Mouse (Mus musculus): ENCODE data around the gene Pygo2.

Pygo2 gene

DNA sequence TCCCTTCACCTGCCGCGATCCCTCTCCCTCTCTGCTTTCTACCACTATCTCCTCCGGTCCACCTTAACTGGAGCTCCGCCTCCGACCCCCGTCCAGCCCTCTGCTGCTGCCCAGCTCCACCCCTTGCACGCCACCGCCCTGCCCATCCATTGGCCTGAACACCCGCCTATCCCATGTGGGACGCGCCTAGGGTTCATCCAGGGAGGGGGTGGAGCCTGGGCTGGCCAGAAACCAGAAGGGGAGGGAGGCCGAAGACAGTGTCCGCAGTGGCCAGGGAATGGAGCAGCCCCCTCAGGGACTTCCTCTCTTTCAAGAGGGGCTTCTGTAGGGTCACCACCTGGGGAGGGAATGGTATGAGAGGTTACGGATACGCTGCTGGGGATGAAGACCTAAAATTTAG, 36.4 kb upstream of the Pygo2 start:
- peak; percentile 98 for DNase-seq (ENCODE audit: low spot score)

DNA sequence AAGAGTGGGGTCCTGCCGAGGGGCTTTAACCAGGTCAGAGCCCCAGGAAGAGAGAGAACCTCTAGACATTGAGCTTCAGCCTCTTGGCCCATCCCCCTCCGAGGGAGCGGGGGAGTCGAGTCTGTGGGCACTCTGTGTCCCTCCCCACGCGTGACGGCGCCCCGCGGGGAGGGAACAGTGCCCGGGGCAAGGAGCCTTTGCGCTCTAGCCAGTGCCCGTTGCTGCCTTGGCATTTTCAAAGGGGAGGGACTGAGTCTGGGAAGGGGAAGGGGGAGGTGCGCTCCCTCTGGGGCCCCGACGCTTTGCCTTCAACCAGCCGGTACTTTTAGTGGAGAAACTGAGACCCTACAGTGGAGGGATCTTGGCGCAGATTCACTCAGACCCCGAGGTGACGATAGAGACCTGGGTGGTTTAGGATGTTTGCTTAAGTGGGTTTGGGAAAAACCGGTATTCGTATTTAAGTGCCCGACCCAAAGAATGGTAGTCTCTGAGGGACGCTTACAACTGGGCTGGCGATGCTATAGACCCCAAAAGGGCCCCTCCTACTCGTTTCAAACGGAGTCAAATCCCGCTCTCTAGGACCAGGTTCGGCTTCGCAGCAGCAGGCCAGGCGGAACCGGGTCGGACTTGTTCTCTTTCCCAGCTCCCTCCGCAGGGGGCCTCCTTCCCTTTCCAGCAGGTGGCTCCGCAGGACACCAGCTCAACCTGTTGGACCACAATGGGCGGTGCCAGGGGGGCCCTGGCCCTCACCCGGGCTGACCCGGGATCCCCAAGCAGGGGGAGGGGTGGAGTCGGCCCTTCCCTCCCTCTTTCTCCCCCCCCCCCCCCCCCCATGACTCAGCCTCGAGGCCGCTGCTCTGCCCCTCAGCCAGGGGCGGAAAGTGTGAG, 35.8 kb upstream of the Pygo2 start, which contains the start of gene Zbtb7b:
Gene Zbtb7b (minus strand): TSS at position 771 of the 888 bp plus-strand sequence.
- DNase-seq (ENCODE audit: low spot score), result peak; percentile 86

DNA sequence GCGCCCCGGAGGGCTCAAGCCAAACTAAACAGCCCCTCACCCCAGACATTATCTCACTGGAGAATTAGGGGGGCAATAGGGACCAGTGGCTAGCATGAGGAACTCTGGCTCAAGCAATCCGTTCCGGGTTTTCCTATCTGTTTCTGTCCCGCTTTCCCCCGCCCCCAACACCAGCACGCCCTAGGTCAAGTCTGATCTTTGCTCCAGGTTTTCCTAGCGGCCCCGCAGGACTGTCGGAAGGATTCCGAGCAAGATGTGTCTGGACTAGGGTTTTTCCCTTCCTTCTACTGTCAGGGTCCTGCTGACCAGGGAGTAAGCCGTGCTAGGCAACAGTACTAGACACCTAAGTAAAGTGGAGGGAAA, 35.1 kb upstream of the Pygo2 start:
- peak; percentile 87 for DNase-seq (ENCODE audit: low spot score)

DNA sequence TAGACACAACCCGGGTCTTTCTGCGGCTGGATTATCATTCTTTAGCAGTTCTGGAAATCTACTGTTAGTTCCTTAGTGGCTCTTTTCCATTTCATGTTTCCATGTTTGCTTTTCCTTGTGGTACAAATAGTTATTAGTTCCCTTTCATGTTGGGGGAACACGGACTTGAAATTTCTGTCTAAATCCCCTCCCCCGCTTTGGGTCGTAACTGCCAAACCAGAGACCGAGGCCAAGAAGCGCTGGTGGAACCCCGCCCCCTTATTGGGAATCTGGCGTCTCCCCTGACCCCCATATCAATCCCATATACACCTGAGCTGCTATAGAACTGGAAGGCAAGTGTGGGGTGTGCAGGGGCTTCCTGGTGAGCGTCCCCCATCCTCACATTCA, 34.6 kb upstream of the Pygo2 start:
- no peak for DNase-seq (ENCODE audit: low spot score)

DNA sequence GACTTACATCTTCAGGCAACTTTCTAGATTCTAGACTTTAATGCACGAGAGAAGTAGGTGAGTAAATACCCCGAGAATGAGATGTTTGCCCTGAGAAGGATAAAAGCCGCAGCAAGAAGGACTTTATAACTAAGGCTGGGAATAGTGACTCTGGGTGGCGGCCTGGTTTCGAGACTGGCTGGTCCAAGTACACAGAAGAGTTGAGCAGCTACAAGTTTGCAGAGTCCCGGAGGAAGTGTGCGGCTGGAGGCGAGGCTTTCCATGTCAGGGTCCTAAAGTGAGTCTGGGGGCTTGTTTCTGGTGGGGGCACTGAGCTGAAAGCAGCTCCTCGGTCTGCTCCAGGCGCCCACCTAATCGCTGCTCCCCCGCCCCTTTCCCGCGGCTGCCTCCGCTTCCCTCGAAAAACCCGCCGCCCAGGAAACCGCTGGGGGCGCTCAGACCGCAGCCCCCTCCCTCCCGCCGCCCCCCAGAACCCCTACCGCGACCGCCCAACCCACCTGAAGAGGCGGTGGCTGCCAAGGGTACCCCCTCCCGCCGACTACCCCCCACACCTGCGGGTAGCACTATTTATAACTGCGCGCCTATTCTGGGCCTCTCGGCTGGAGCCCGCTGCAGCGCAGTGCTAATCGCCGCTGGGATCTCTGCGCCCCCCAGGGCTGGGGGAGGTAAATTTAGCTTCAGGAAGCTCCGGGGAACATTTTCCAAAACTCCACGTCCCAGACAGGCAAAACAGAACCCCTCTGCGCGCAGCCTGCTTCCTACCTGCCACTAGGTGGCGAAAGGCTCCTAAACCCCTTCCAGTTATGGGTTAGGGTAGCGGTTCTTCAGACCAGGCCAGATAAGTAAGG, 34.0 kb upstream of the Pygo2 start:
- peak; percentile 78 for DNase-seq (ENCODE audit: low spot score)

DNA sequence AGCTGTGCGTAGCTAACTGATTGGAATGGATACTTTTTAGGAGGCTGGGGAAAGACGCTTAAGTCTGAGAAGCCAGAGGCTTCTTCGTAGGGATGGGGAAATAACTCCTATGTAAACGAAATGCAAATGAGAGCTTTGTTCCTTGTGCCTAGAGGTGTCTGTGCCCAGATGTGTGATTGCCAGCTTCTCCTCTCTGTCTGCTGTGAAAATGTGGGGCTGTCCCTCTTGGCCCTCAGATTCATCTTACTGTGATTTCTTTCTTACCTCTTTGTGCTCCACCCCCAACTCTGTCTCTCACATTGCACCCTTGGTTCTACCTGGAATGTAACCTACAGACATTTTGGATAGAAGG, 33.4 kb upstream of the Pygo2 start:
- DNase-seq (ENCODE audit: low spot score), result no peak

DNA sequence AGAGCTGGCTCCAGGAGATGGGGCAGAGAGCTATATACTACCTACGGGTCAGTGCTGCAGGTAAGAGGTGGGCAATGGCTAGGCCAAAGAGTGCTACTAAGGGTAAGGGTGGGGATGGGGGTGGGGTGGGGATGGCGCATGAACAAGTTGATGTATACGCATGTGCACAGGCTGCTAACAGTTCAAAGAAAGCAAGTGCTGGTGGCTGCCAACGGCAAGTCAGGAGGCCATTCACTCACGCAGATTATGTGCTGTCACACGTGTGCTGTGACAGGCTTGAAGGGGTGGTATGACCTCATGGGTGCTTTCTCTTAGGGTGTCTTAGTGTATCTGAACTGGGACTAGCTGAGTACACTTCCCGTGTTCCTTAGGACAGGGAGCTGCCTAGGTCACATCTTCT, 28.7 kb upstream of the Pygo2 start:
- DNase-seq (ENCODE audit: low spot score), result no peak

DNA sequence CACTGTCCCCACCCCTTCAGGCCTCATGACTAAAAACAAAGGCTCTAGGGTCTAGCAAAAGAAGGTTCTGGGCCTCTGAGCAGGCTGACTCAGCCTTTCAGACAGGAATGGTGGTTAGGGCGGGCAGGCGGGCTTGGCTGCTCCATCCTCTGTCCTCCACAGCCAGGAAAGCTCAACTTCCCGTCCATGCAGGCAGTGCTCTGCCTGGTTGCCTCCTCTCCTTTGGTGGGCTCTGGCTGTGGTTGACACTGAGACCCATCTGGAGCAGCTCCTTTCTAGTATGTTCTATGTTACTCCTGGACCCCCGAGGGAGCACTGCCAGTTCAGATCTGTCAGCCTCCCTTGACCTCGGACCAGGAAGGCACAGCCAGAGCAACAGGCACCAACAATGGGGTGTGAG, 27.3 kb upstream of the Pygo2 start, which contains the start of gene Lenep:
Gene Lenep (minus strand): TSS at position 101 of the 400 bp plus-strand sequence.
- DNase-seq (ENCODE audit: low spot score), result no peak

DNA sequence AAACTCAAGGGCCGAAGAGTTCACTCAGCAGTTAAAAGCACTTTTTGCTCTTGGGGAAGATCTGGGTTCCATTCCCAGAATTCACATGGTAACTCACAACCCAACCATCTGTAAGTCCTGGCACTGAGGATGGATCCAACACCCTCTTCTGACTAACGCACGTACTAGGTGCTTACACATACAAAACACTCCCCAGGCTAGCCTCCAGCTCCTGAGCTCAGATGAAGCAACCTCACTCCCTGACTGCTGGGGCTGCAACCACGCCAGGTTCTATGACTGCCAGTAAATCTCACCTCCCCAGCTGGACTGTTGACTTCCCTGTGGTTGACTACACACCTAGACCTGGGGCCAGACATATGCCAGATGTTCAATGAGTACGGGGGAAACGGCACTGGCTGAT, 23.1 kb upstream of the Pygo2 start:
- no peak for DNase-seq (ENCODE audit: low spot score)

DNA sequence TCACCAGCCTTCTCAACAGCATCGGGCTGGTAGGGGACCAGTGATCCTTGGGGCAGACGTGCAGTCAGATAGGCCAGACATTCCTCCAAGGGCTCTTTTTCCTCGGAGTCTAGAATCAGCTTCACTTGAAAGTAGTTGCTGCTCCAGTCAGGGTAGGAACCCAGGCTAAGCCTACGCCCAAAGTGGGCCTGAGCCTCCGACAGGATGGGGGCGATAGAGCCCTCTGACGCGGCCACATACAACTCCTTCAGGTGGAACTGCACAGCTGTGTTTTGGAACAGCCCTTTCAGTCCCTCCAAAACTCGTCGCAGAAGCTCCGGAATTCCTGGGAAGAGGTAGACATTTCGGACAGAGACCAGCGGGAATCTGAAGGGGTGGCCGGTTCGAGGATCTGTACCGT, 21.6 kb upstream of the Pygo2 start:
- no peak for DNase-seq (ENCODE audit: low spot score)

DNA sequence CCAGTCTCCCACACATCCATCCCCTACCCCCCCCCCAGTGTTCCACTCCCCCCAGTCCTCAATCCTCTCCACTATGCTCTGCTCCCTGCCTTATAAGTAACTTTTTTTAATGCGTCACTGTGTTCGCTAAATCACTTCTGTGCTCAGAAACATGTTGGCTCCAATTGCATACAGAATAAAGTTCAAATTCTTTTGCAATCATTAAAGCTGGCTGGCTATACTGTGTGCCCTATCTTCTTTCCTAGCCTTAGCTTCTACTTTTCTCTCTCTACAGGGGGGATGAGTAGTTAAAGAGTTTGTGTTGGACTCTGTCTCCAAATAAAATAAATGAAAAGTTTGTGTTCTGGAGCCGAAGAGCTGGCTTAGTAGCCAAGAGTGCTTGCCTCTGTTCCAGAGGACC, 20.3 kb upstream of the Pygo2 start:
- no peak for DNase-seq (ENCODE audit: low spot score)

DNA sequence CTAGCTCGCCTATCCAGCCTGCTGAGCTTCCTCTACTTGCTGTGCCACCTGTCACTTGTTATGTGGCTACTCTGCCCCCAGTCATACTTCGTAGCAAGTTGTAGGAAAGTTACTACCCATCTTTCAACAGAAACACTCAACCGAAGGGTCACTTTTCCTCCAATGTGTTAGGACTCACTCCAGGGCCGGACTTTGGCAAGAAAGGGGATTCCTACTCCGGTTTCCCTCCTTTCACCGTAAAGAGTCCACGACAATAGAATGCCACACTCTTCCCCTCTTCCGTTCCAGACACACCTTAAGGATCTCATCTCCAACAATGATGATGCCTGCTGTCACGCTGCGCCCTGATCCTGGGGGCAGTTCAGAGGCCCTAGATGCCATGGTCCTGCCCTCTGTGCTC, 19.1 kb upstream of the Pygo2 start:
- no peak for DNase-seq (ENCODE audit: low spot score)

DNA sequence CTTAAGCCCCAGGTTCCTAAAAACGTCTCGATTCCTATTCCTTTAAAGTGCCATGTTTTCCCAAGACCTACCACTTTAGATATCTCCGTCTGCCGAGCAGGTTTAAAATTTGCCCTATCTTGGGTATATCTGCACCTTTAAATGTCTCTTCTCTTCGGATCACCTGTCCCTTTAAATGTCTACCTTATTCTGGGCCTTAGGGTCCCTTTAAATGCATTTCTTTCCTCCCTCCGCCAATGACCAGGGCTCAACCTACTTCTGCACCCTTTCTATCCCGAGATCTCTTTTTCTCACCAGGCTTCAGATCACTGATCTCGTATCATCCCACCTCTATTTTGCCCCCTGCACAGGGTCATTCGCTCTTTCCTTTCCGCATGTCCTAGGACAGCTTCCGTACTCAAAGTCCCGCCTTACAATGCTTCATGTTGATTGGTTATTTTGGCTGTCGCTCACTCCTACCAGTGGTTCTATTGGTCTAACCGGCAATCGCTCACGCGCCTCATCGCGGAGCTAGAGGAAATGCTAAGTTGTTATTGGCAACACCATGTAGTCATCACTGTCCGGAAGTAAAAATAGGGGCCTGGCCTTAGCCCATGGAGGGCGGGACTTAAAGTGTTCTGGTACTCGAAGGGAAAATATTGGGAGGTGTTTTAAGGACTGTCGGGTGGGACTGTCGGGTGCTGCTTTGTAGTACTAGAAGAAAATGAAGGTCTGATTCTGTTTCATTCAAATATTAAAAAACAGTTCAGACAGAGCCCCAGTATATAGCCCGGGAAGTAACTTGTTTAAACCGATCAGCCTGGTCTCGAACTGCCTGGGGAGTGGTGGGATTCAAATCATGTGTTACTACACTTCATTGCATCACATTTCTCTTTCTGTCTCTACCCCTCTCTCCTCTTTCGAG, 18.3 kb upstream of the Pygo2 start, which contains the start of gene Flad1:
Gene Flad1 (minus strand): TSS at position 381 of the 904 bp plus-strand sequence.
- DNase-seq (ENCODE audit: low spot score), result peak; percentile 98

DNA sequence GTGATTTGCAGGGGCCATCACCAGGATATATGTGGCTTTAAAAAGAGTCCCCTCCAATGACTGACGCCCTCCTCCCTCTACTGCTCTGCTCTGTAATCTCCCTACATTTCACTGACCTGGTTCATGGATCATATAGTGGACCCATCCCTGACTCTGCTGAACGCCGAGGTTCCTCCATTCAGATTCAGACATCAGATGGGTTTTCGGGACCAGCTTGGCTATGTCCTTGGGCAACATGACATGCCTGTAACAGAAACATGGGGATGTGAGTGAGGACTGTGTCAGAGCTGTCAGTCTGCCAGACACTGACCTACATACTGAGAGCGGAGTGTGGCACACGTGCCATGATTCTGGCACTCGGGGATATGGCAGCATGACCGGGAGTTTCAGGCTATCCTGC, 13.9 kb upstream of the Pygo2 start:
- DNase-seq (ENCODE audit: low spot score), result no peak

DNA sequence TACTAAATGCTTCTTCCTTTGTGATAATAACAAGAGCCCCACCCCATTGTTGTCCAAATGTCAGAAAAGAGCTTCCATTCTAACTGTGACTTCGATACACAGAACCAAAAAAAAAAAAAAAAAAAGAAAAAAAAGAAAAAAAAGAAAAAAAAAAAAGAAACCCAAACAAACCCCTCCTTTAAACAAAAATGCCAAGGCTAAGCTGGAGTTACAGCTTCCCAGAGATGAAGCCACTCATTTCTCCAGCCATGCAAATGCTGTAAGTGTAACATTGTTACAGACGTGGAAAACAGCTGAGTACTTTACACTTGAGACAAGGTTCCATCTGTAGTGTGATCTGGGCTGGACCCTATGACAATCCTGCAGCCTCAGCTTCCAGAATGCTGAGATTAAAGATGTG, 12.9 kb upstream of the Pygo2 start:
- DNase-seq (ENCODE audit: low spot score), result no peak

DNA sequence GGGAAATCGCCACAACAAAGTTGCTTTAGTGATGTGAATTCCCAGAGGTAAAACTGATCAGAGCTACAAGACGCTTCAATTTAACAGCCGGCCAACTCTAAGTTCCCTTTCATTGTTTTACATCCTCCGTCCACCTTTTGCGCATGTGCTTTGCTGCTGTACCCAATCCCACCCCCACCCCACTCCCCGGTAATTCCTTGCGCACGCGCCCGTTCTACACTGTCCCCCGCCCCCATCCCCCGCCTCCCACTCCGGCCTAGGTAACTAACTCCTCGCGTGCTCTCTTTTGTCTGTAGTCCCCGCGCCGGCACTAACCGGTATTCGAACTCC, 12.2 kb upstream of the Pygo2 start:
- no peak for DNase-seq (ENCODE audit: low spot score)

DNA sequence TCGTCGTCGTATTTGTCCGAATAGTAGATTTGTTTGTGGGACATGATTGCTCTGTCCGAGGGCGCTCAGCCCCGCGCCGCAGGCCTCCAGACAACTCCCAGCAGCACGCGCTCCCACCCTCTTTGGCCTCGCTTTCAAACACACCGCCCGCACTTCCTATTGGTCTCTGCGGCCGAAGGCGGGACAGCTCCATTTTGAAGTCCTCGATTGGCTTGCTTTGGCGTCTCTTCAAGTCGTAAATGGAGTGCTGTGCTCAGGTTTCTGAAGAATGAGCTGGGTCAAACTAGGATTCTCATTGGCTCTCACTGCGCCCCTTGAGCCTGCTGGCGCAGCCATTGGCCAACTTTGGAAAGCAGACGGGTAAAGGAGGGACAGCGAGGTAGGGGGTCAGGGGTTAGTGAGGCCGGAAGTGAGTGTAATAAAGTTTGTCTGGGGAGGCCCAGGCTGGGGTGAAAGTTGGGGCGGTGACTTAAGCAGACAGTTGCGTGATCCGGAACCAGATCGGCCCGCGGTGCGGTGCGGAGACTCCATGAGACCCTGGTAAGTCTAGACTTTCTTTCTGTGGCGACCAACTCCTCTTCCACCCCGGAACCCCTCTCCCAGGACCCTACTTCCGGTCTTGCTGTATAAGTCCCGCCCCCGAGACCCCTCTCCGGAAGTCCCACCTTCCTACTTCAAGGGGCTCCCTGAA, 11.7 kb upstream of the Pygo2 start, which contains the start of the genes Cks1b and Shc1:
Gene Cks1b (minus strand): TSS at position 214 of the 691 bp plus-strand sequence.
Gene Shc1 (plus strand): TSS at position 274 of the 691 bp plus-strand sequence.
- peak; percentile 96 for DNase-seq (ENCODE audit: low spot score)

DNA sequence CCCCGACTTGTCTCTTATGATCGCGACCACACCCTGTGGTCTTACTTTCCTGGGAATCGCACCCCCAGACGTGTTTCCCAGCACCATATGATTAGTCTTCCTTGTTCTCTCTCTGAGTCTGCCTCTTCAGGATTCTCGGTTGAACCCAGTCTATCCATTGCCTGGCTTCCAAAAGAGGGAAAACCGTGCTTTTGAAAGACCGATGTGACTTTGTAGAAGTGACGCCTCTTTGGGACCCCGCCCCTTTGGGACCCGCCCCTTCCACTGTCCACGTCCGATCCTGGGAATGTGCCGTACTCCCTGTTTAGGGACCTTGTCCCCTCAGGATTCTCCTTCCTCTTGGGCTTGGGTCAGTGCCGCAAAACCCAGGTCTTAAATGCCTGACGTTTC, 11.2 kb upstream of the Pygo2 start:
- DNase-seq (ENCODE audit: low spot score), result peak; percentile 78

DNA sequence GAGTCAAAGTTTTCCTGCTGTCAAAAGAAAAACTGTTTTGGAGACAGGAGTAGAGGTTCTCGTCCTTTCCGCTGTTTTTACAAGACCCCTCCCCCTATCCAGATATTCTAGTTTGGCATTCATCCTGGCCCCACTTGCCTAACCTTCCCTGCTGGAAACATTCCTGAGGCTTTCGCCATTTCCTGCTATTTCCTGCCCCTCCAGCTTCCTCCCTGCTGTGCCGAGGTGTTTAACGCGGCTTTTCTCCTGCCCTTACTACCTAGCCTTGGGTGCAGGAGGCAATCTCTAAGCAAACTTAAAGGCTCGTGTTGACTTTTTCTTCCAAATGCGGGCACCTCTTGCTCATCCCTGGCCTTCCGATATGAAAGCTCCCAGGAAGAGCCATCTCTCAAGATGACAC, 10.4 kb upstream of the Pygo2 start:
- no peak for DNase-seq (ENCODE audit: low spot score)

DNA sequence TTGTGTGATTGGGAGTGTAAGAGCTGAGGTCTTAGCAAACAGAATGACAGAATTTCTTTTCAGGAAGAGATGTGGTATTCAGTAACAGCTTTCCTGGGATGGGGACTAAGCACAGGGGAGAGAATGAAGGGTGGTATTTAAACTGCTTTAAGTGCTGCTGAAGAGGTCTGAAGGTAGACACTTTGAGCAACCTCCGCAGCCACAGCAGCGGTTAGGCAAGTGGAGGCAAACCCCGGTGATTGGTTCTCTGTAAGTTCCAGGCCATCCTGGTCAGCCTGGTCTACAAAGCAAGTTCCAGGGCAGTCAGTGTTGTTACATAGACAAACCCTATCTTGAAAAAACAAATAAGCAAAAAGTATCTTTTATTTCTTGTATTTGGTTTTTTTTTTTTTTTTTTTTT, 10.0 kb upstream of the Pygo2 start:
- DNase-seq (ENCODE audit: low spot score), result no peak

DNA sequence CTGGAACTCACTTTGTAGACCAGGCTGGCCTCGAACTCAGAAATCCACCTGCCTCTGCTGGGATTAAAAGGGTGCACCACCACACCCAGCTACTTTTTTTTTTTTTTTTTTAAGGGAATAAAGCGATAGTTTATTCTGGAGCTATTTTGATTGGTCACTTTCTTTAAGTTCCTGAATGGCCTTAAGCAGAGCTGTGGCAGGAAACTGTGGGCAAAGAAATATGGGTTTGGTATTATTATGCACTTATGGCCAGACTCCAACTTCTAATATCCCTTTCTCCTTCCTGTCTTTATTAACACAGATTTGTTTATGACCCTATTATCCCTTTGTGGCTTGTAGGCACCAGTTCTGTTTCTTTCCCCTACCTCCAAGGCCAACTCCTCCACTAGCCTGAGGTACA, 9.6 kb upstream of the Pygo2 start:
- DNase-seq (ENCODE audit: low spot score), result no peak
